Mouse (Mus musculus) lung, embryonic 14.5 days (tissue): ENCODE results near the gene Prex1. TPM values are rescaled to one million over a fixed set of nuclear protein-coding genes. Genes with fewer than 3 reads are reported as not detected.

Experiments used
- ATAC-seq: fragments of 200-750 bp; cut with Nextera tagmentation; 2 replicates; pipeline ENCODE4 v1.8.0; 2017; ENCODE audit warnings: mild to moderate bottlenecking, moderate TSS enrichment, moderate library complexity; ENCODE audit not compliant: insufficient read depth
- DNase-seq: peaks from one replicate; pipeline ENCODE4 v3.0.0-alpha.2; 2015
- H3K27ac ChIP-seq: fragments of 300-500 bp; sonication (generic); 2 replicates; pipeline ENCODE4 v1.5.1; 2014; ENCODE audit warnings: low read depth, mild to moderate bottlenecking, moderate library complexity
- H3K27me3 ChIP-seq: fragments of 300-500 bp; sonication (generic); 2 replicates; pipeline ENCODE4 v1.6.1; 2014; ENCODE audit warnings: low read length, control low read depth; ENCODE audit not compliant: insufficient read depth
- H3K36me3 ChIP-seq: fragments of 300-500 bp; sonication (generic); 2 replicates; pipeline ENCODE4 v1.6.1; 2014; ENCODE audit warnings: control low read depth; ENCODE audit not compliant: insufficient read depth
- H3K4me1 ChIP-seq: fragments of 300-500 bp; sonication (generic); 2 replicates; pipeline ENCODE4 v1.6.1; 2014; ENCODE audit warnings: antibody characterized with exemption, control low read depth; ENCODE audit not compliant: insufficient read depth
- H3K4me2 ChIP-seq: fragments of 300-500 bp; sonication (generic); 2 replicates; pipeline ENCODE4 v1.6.1; 2014; ENCODE audit warnings: mild to moderate bottlenecking
- H3K4me3 ChIP-seq: fragments of 300-500 bp; sonication (generic); 2 replicates; pipeline ENCODE4 v1.5.1; 2014; ENCODE audit warnings: low read depth, low read length
- H3K9ac ChIP-seq: fragments of 300-500 bp; sonication (generic); 2 replicates; pipeline ENCODE4 v1.6.1; 2014
- H3K9me3 ChIP-seq: fragments of 300-500 bp; sonication (generic); 2 replicates; pipeline ENCODE4 v1.6.1; 2016; ENCODE audit warnings: low read depth, low read length, control low read depth
- CTCF ChIP-seq: IDR thresholded peaks from 2 replicates; pipeline ENCODE4 v1.5.1; 2016; ENCODE audit warnings: antibody characterized with exemption, low read depth
- WGBS: fragments of 180-500 bp; shearing (Covaris S2); extraction: QIAGEN DNeasy Blood & Tissue Kit; methylation state at CpG from one replicate; pipeline ENCODE4 v1.1.7; 2014; 5-methylcytosine and 5-hydroxymethylcytosine counted together
- polyA plus RNA-seq: library from polyadenylated mRNA; unstranded; fragments of >200 nt; fragmentation: Nextera tagmentation; extraction: Ambion mirVana; gene quantifications from 2 replicates; pipeline ENCODE4 v1.2.1, GENCODE M21; 2014

The Prex1 gene
- polyA plus RNA-seq, 1 experiment from 2014 or later = 12.9 TPM

DNA sequence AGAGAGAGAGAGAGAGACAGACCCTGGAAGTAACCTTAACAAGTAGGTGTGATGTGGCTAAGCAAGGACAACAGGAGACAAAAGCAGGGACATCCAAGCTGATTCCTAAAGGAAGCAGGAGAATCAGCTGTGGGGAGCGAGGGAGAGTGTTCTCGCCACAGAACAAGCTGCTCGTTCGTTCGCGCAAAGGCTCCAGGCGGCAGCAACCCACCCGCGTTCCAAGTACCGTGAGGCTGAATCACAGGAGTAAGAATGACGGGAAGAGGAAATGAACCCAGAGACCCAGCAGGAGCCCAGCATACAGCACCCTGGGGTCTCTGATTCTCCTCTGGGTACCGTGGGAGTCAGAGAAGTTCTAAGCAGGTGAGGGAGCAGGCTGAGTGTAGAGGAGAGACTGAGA, 52.1 kb downstream of the Prex1 start:
- H3K4me2 ChIP-seq = no peak overlapping the region
- H3K4me1 ChIP-seq = no peaks in the 10 kb centered on the region
- no peak for ATAC-seq
- 70% methylated on average over 12 of the region's 12 CpGs for WGBS
- H3K9me3 ChIP-seq = no peaks in the 10 kb centered on the region
- no peak overlapping the region for H3K27ac ChIP-seq
- TF ChIP-seq CTCF = no peak
- DNase-seq = no peak
- no peaks in the 10 kb centered on the region for H3K36me3 ChIP-seq
- H3K4me3 ChIP-seq = no peak overlapping the region
- no peak overlapping the region for H3K9ac ChIP-seq
- no peaks in the 10 kb centered on the region for H3K27me3 ChIP-seq

GRCm38 (mm10) chr2:166658380-166658779, 55.3 kb downstream of the Prex1 start:
- DNase-seq = no peak
- no peaks in the 10 kb centered on the region for H3K36me3 ChIP-seq
- H3K4me3 ChIP-seq = no peak overlapping the region
- H3K9ac ChIP-seq = no peak overlapping the region
- H3K4me2 ChIP-seq = no peak overlapping the region
- H3K27me3 ChIP-seq = no peaks in the 10 kb centered on the region
- H3K4me1 ChIP-seq = no peaks in the 10 kb centered on the region
- 66% methylated on average over 3 of the region's 3 CpGs for WGBS
- ATAC-seq = no peak
- no peak for TF ChIP-seq CTCF
- H3K27ac ChIP-seq = peak overlapping the region; percentile 63; the same call in 1 of the 2 replicates
- H3K9me3 ChIP-seq = no peaks in the 10 kb centered on the region

DNA sequence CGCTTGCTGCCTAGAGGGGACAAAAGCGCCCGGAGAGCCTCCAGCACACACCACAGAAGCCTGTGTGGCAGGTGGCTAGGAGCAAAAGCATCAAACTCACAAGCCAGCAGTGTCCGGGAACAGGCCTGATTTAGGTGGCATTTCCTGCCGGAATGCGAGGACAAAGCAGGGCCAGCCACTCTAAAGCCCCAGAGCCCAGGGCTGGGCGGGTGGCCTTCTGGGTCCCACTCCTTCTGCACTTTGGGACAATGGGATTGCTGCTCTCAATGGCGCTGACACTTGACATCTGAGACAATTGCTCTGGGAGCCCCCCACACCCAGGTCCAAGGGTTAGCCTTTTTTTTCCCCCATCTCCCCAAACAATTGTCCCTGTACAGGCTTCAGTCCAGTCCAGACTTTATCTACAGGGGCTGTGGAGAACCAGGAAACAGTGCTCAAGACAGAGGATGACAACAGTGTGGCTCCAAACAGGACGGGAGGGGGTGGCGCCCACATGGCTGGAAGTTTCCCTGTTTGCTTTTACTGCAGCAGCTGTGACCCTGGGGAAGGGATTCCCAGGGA, 56.1 kb downstream of the Prex1 start:
- Histone ChIP-seq H3K4me1 (no peaks in the 10 kb centered on the region), H3K4me3 (no peak overlapping the region), H3K9ac (no peak overlapping the region), H3K9me3 (no peaks in the 10 kb centered on the region), H3K27ac (peak overlapping the region; percentile 63; the same call in 1 of the 2 replicates), H3K36me3 (no peaks in the 10 kb centered on the region), H3K4me2 (no peak overlapping the region), H3K27me3 (no peaks in the 10 kb centered on the region)
- TF ChIP-seq CTCF = no peak
- peak; percentile 50 for DNase-seq
- 50% methylated on average over 10 of the region's 10 CpGs for WGBS
- peak; percentile 58; the same call in 1 of the 2 replicates for ATAC-seq

DNA sequence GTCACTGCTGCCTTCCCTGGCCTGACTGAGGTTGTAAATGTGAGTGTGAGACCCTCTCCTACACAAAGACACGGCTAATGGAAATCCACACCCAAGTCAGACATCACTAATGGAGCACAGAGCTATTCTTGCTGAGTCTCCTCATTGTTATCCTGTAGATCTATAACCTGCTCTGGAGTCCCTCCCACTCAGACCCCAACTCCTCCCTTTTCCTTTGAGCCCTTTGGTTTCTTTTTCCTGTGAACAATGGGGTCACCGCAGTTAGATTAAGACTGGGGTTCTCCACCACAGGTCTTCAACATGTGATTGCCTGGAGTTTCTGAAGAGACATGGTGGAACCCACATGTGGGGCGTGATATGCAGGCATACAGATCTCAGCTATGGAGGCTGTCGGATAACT, 57.0 kb downstream of the Prex1 start:
- no peak overlapping the region for H3K4me2 ChIP-seq
- no peaks in the 10 kb centered on the region for H3K4me1 ChIP-seq
- ATAC-seq (no peak), DNase-seq (peak; percentile 39)
- H3K36me3 ChIP-seq = no peaks in the 10 kb centered on the region
- H3K9me3 ChIP-seq = no peaks in the 10 kb centered on the region
- H3K27ac ChIP-seq = peak overlapping the region; percentile 12; the same call in 1 of the 2 replicates
- no peak overlapping the region for H3K4me3 ChIP-seq
- no peak for TF ChIP-seq CTCF
- H3K27me3 ChIP-seq = no peaks in the 10 kb centered on the region
- H3K9ac ChIP-seq = no peak overlapping the region
- WGBS = 59% methylated on average over 4 of the region's 4 CpGs

- no peaks in the 10 kb centered on the region for H3K36me3 ChIP-seq
- H3K27me3 ChIP-seq = no peaks in the 10 kb centered on the region
- H3K4me1 ChIP-seq = no peaks in the 10 kb centered on the region
- H3K4me3 ChIP-seq = no peak overlapping the region
- 34% methylated on average over 11 of the region's 11 CpGs for WGBS
- peak overlapping the region; percentile 6; the same call in 1 of the 2 replicates for H3K27ac ChIP-seq
- H3K4me2 ChIP-seq = no peak overlapping the region
- H3K9ac ChIP-seq = no peak overlapping the region
- H3K9me3 ChIP-seq = no peaks in the 10 kb centered on the region
- DNase-seq (no peak), ATAC-seq (no peak)
- no peak for TF ChIP-seq CTCF
These were observed 57.7 kb downstream of the Prex1 start for GRCm38 (mm10) chr2:166655727-166656520.

GRCm38 (mm10) chr2:166655308-166655707, 58.3 kb downstream of the Prex1 start:
- WGBS = 84% methylated on average over 4 of the region's 4 CpGs
- Histone ChIP-seq H3K36me3 (no peaks in the 10 kb centered on the region), H3K27ac (no peak overlapping the region), H3K9ac (no peak overlapping the region), H3K4me2 (no peak overlapping the region), H3K4me3 (no peak overlapping the region), H3K27me3 (no peaks in the 10 kb centered on the region), H3K4me1 (no peaks in the 10 kb centered on the region), H3K9me3 (no peaks in the 10 kb centered on the region)
- ATAC-seq (no peak), DNase-seq (no peak)
- TF ChIP-seq CTCF = no peak

DNA sequence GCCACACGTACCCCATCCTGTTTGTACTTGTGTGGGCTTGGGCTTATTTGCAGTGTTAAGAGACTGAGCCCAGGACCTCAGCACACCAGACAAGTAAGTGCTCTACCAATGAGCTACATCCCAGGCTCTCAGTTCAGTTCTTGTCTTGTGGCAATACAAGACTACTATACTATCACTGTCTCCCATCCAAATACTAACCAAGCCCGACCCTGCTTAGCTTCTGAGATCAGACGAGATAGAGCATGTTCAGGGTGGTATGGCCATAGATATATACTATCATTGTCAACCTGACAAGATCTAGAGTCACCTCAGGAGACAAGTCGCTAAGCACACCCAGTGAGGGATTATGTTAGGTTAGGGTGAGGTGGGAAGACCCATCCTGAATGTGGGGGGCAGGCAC, 58.8 kb downstream of the Prex1 start:
- no peaks in the 10 kb centered on the region for H3K27me3 ChIP-seq
- no peak for ATAC-seq
- no peak for TF ChIP-seq CTCF

More for the DNA sequence above, 58.8 kb downstream of the Prex1 start:
- Histone ChIP-seq H3K27ac (no peak overlapping the region), H3K36me3 (no peaks in the 10 kb centered on the region), H3K9me3 (no peaks in the 10 kb centered on the region), H3K4me3 (no peak overlapping the region), H3K9ac (no peak overlapping the region), H3K4me1 (no peaks in the 10 kb centered on the region), H3K4me2 (no peak overlapping the region)
- DNase-seq = no peak
- 76% methylated on average over 4 of the region's 4 CpGs for WGBS
